Mouse (Mus musculus) kidney, adult 2 months (tissue): ENCODE results near the gene Pdap1. TPM values are rescaled to one million over a fixed set of nuclear protein-coding genes. Genes with fewer than 3 reads are reported as not detected.
A peak's percentile ranks its signal among the peaks of the same experiment; 100 is the strongest.
"Not testable (repeated sequence)": the region's sequence is repeated elsewhere in the genome, so short reads cannot be mapped to it uniquely, and the experiment has no call there.

Experiments
- DNase-seq: peaks from one replicate; pipeline ENCODE4 v3.0.0; 2021
- H3K27ac ChIP-seq: fragments of 200-500 bp; 2 replicates; pipeline ENCODE4 v1.5.1; 2012; ENCODE audit warnings: low read depth, low read length, control low read depth, inconsistent platforms; ENCODE audit not compliant: insufficient read depth
- H3K27me3 ChIP-seq: fragments of 200-500 bp; replicated peaks from 2 replicates; pipeline ENCODE4 v1.6.1; 2012; ENCODE audit warnings: mild to moderate bottlenecking, moderate library complexity, low read length, inconsistent platforms; ENCODE audit not compliant: control insufficient read depth, insufficient read depth
- H3K36me3 ChIP-seq: fragments of 200-500 bp; 2 replicates; pipeline ENCODE4 v1.6.1; 2012; ENCODE audit warnings: mild to moderate bottlenecking, moderate library complexity, low read length, inconsistent platforms; ENCODE audit not compliant: control insufficient read depth, insufficient read depth
- H3K4me1 ChIP-seq: fragments of 200-500 bp; 2 replicates; pipeline ENCODE4 v1.6.1; 2011; ENCODE audit warnings: low read length; ENCODE audit not compliant: control insufficient read depth, insufficient read depth
- H3K4me3 ChIP-seq: fragments of 200-500 bp; 2 replicates; pipeline ENCODE4 v1.5.1; 2011; ENCODE audit warnings: mild to moderate bottlenecking, low read depth, low read length, control low read depth; ENCODE audit not compliant: insufficient read depth
- CTCF ChIP-seq: fragments of 200-500 bp; conservative IDR thresholded peaks from 2 replicates; pipeline ENCODE4 v1.5.1; 2011; ENCODE audit warnings: low read depth, mild to moderate bottlenecking, control low read depth, low read length, moderate library complexity, mixed read lengths; ENCODE audit not compliant: insufficient read depth, insufficient read length
- POLR2A ChIP-seq: fragments of 200-500 bp; IDR thresholded peaks from one replicate; pipeline ENCODE4 v1.6.1; 2011; ENCODE audit warnings: low read depth, low read length, control low read depth
- WGBS: fragments of 180-500 bp; shearing (Covaris S2); methylation state at CpG from one replicate; pipeline ENCODE4 v1.1.7; 2018; 5-methylcytosine and 5-hydroxymethylcytosine counted together
- polyA plus RNA-seq: library from polyadenylated mRNA; depleted of rRNA; stranded (reverse); fragments of >200 nt; gene quantifications from 2 replicates; pipeline ENCODE4 v1.2.3, GENCODE M21; 2012

The Pdap1 gene
- polyA plus RNA-seq, 1 experiment, result 25.6 TPM

DNA sequence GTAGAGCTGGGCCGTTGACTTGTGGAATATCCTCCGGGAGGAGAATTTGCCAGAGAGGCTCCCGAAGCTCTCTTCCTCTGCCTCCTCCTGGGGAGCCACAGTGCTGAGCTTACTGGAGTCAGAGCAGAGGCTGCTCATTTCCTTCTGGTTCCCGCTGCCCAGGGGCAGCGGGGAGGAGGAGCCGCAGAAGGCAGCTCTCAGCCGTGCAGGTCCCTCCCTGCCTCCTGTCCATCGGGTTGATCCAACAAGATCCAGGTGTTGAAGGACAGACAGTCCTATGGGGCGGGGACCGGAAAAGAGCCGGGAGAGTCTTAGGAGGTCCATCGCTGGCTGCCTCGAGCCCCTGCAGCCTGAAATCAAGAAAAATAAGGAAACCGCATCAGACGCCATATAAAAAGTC, 25.1 kb upstream of the Pdap1 start:
- WGBS, result 70% methylated on average over 15 of the region's 15 CpGs
- H3K4me1 ChIP-seq, result peaks cover 9% of the 10 kb centered on the region
- no peak overlapping the region for H3K4me3 ChIP-seq
- no peak overlapping the region for H3K27ac ChIP-seq
- no peaks in the 10 kb centered on the region for H3K27me3 ChIP-seq
- no peak for TF ChIP-seq CTCF
- TF ChIP-seq POLR2A, result no peak
- DNase-seq, result no peak
- no peaks in the 10 kb centered on the region for H3K36me3 ChIP-seq

DNA sequence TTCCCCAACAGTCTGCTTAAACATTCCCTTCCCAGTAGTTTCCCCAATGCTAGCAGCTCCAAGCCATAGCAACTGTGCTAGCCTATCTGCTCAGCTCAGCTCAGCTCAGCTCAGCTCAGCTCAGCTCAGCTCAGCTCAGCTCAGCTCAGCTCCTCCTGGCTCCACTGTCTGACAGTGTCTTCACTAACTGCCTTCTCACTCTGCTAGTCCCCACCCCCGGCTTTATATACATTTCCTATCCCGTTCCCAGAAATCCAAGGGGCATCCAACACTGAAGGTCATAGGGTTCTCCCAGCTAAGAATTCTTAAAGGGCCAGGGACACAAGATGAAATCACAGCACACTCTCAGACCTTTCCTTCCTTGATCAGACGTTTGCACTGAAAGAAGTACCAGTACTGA, 24.7 kb upstream of the Pdap1 start:
- Histone ChIP-seq H3K27ac (peak overlapping the region; percentile 64), H3K4me1 (peaks cover 9% of the 10 kb centered on the region), H3K4me3 (peak overlapping the region; percentile 18; the same call in 1 of the 2 replicates), H3K27me3 (no peaks in the 10 kb centered on the region), H3K36me3 (no peaks in the 10 kb centered on the region)
- 36% methylated on average over 3 of the region's 3 CpGs for WGBS
- peak; percentile 46 for DNase-seq
- no peak for TF ChIP-seq POLR2A
- no peak for TF ChIP-seq CTCF

DNA sequence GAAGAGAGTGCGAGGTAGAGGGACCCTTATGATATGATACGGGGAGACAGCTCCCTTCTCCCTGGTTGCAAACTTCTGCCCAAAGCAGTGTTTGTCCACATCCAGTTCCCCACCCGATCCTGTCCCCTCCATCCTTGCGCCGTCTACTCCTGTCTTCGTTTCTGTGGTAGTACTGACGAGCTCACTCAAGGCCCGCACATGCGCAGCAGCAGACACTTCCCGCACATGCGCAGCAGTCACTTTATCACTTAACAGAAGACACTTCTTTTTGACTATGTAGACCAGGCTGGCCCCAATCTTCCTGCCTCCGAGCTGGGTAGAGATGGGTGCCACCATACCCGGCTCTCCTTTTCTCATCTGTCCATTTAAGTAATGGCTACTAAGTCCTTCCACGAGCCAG, 21.3 kb upstream of the Pdap1 start:
- H3K4me3 ChIP-seq, result no peak overlapping the region
- WGBS, result 92% methylated on average over 14 of the region's 14 CpGs
- TF ChIP-seq CTCF (no peak), POLR2A (no peak)
- H3K27ac ChIP-seq, result no peak overlapping the region
- peaks cover 1% of the 10 kb centered on the region for H3K36me3 ChIP-seq
- peaks cover 5% of the 10 kb centered on the region for H3K4me1 ChIP-seq
- no peaks in the 10 kb centered on the region for H3K27me3 ChIP-seq
- DNase-seq, result no peak

DNA sequence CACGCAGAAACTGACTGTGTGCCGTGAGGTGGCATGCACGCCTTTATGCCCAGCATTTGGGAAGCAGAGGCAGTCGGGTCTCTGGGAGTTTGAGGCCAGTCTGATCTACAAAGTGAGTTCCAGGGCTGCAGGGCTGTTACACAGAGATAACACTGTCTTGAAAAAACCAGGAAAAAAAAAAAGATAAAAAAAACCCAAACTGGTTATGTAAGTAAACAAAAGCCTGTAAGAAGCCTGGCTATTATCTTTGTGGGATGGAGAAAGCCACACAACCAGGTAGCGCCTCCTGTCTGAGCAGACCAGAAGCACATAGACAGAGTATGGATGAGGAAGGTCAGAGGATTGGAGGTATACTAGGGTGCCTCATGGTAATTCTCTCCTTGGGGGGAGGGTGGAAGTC, 12.7 kb upstream of the Pdap1 start:
- Histone ChIP-seq H3K36me3 (peaks cover 5% of the 10 kb centered on the region), H3K4me3 (no peak overlapping the region)
- WGBS, result 95% methylated on average over 5 of the region's 5 CpGs

DNA sequence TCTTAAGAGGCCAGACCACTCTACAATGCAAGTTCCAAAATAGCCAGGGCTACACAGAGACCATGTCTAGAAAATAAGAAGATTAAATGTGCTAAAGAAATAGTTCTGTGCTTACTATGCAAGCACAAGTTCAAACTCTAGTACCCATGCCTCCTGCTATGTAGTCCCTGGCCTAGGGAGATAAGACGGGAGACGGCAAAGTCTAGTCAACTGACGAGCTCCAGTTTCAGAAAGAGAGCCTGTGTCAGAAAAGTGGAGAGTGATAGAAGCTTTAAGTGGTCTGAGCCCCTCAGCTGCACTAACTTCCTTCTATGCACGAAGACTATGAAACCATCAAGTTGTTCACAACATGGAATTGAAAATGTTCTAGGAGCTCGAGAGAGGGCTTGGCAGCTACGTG, 9.3 kb upstream of the Pdap1 start:
- Histone ChIP-seq H3K4me3 (no peak overlapping the region), H3K27me3 (no peaks in the 10 kb centered on the region), H3K36me3 (peaks cover 3% of the 10 kb centered on the region), H3K4me1 (peaks cover 11% of the 10 kb centered on the region; the same call in 1 of the 2 replicates), H3K27ac (no peak overlapping the region)
- no peak for DNase-seq
- 92% methylated on average over 6 of the region's 6 CpGs for WGBS
- TF ChIP-seq CTCF, result no peak
- no peak for TF ChIP-seq POLR2A

More for the DNA sequence above, 12.7 kb upstream of the Pdap1 start:
- H3K27me3 ChIP-seq, result no peaks in the 10 kb centered on the region
- H3K4me1 ChIP-seq, result peaks cover 4% of the 10 kb centered on the region; the same call in 1 of the 2 replicates
- no peak for DNase-seq
- TF ChIP-seq POLR2A (no peak), CTCF (no peak)
- H3K27ac ChIP-seq, result no peak overlapping the region

DNA sequence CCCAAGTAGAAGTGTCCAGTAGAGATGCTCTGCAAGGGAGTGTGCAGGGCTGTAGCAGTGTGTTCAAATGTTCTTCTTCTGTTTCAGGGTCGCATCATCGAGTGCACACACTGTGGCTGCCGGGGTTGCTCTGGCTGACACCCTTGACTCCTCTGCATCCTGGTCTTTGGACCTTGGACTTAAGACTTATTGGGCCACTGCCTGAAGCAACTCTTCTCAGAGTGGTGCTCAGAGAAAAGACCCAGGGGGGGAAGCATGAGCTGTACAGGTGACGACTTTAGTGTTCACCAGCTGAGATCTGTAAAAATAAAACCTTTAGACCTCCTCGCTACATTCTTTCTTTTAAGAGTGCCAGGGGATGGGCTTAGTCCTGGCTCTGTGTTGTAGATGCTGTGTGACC, 7.7 kb upstream of the Pdap1 start:
- DNase-seq, result peak; percentile 84
- Histone ChIP-seq H3K4me3 (no peak overlapping the region), H3K27ac (peak overlapping the region; percentile 47), H3K4me1 (peaks cover 11% of the 10 kb centered on the region; the same call in 1 of the 2 replicates), H3K27me3 (no peaks in the 10 kb centered on the region), H3K36me3 (peaks cover 2% of the 10 kb centered on the region)
- WGBS, result 49% methylated on average over 5 of the region's 5 CpGs
- TF ChIP-seq POLR2A (no peak), CTCF (no peak)

DNA sequence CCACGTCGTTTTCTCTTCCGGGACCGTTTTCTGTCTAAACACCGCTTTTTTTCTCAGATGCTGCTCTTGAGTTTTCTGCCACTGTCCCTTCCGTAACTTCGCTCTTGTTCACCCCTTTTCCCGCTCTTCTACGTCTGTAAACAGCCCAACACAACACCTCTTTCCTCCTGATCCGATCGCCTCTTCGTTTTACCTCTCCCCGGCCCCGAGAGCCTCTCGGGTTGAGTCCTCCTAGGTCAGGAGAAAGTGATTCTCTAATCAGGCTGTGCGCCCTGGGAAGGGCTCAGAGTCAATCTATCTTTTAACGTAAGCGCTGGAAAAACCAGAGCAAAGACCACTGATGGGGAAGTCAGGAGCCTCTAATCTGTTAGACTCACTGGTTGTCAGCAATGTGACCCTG, 573 bp upstream of the Pdap1 start:
- TF ChIP-seq CTCF, result no peak
- TF ChIP-seq POLR2A, result no peak
- under 1% methylated on average over 18 of the region's 18 CpGs for WGBS
- no peak for DNase-seq

DNA sequence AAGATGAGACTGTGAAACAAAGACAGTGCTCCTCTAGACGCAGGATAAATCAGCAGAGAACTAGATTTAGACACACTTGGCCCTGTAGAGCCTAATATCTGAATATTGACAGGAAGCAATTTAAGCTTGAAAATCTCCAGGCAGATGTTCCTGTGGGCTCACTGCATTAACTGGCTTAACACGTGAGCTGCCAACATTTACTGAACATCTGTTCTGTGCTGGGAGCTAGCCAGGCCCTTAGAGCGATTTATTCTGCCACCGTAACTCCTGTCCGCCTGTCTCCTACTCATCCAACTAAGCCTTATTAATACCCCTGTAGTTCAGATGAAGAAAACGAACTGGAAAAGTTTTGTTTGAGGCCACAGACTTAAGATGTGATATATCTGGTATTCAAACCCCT, 1.2 kb downstream of the Pdap1 start:
- TF ChIP-seq CTCF (no peak), POLR2A (no peak)
- H3K36me3 ChIP-seq, result no peaks in the 10 kb centered on the region; the same call in 1 of the 2 replicates
- no peak for DNase-seq
- 3% methylated on average over 6 of the region's 6 CpGs for WGBS
- no peaks in the 10 kb centered on the region for H3K27me3 ChIP-seq
- peak overlapping the region; percentile 93 for H3K4me3 ChIP-seq
- peaks cover 8% of the 10 kb centered on the region; the same call in 1 of the 2 replicates for H3K4me1 ChIP-seq
- H3K27ac ChIP-seq, result no peak overlapping the region

More for the DNA sequence above, 573 bp upstream of the Pdap1 start:
- H3K27me3 ChIP-seq, result no peaks in the 10 kb centered on the region
- peaks cover 8% of the 10 kb centered on the region; the same call in 1 of the 2 replicates for H3K4me1 ChIP-seq
- peaks cover 2% of the 10 kb centered on the region for H3K36me3 ChIP-seq
- H3K4me3 ChIP-seq, result peak overlapping the region; percentile 93
- peak overlapping the region; percentile 97 for H3K27ac ChIP-seq

DNA sequence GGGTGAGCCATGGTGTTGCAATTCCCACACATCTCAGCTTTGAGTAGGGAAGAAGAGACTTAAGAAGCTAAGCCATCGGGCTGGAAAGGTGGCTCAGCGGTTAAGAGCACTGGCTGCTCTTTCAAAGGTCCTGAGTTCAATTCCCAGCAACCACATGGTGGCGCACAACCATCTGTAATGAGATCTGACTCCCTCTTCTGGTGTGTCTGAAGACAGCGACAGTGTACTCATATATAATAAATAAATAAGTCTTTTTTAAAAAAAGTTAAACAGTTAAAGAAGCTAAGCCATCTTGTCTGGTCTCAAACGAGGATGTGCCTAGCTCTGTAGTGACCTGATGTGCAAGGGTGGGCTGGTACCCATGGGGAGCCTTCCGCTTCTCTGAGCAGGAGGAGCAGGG, 6.8 kb downstream of the Pdap1 start:
- H3K27ac ChIP-seq, H3K27me3 ChIP-seq, H3K4me1 ChIP-seq, H3K36me3 ChIP-seq, H3K4me3 ChIP-seq, DNase-seq: not testable (repeated sequence)
- WGBS, result 91% methylated on average over 6 of the region's 6 CpGs
